Mouse (Mus musculus) embryo, embryonic 10.5 days (tissue): ENCODE measurements around the gene Tmem210.

ENCODE experiments used
- DNase-seq: peaks from one replicate; pipeline ENCODE4 v3.0.0-alpha.2; 2015; ENCODE audit warnings: low spot score

Gene Tmem210

GRCm38 (mm10) chr2:25297093-25297492 lies 9.1 kb downstream of the Tmem210 start:
- DNase-seq = no peak

DNA sequence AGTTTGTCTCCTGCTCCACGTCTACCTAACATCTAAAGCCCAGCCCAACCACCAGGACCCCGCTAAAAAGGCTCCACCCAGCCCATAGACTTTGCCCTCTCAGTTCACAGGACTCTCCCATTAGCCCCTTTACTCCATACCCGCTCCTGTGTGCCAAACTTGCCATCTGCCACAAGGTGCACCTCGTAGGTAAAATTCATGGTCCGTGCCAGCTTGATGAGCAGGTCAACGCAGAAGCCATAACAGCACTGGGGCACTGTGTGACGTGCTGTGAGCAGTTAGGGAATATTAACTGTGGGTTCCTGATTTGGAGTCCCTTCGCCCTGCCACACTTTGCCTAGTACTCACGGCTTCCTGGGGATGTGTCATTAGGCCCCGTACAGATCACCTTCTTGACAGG lies 10.1 kb downstream of the Tmem210 start:
- no peak for DNase-seq

- no peak for DNase-seq
These were observed 15.5 kb downstream of the Tmem210 start for GRCm38 (mm10) chr2:25303452-25303851.

DNA sequence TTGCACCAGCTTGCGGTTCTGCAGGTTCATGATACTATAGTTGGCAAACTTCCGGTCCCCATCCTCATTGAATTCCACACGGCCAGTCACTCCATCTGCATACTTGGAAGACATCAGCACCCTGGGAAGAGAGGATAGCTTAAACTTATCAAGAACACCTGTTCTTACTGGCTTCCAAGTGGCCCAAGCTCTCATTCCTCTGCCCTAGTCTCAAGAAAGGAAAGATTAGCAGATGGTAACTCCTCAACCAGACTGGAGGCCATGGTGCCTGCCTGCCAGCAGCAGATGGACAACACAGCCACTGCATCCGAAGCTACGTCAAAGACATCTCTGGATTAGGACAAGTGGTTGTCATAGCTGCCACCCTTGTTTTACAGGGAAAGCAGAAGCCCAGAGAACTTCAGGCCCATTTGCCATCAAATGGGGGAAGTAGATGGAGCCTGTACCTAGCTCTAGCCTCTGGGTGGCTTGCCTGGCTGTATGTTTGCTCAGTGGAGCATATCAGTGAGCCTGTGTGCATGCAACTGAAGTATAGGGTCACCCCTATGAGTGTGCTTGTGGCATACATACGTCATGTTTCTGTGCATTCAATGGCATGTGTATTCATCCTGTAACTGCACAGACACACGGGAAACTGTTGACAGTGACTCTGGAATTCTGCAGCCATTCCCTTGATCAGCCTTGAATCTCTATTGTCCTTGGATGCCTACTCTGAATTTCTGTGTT lies 16.1 kb downstream of the Tmem210 start:
- no peak for DNase-seq

DNA sequence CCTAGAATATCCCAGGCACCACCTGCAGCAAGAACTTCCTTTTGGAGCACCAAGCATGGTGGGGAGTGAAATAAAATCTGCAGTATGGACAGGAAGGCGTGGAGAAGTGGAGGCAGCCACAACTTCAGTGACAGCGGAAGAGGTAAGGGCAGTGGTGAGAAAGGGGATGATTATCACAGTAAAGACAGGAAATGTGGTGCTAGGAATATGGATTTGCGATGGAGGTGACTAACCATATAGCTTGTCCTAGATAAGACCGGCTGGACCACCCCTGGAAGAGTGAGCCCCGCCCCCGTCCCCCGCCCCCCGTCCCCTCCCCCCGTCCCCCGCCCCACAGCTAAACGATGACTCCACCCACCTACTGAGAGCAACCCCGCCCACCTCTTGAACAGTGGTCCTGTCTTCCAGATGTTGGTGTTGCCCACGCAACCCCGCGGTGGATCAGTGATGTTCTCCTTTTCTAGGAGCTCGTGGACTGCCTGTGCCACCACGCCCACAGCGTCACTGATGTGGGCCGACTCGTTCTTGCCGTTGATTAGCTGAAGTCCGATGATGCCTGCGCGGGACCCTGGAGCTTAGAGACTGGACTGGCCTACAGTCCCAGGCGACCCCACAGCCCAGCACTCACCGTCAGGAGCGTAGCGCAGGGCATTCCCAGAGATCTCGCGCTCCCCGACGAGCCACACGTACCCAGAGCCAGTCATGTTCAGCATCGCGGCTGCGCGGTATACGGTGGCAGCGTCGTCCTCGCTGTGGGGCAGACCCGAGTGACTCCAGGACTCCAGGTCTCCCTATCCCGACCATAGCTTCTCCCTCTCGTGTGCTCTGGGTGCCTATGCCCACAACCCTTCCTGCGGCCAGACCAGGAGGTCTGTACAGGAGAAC lies 17.0 kb downstream of the Tmem210 start:
- DNase-seq = peak; percentile 75

- no peak for DNase-seq
These were observed 17.8 kb downstream of the Tmem210 start for GRCm38 (mm10) chr2:25305587-25306359.

GRCm38 (mm10) chr2:25310180-25310579 lies 22.2 kb downstream of the Tmem210 start:
- no peak for DNase-seq

- DNase-seq = no peak
These were observed 23.0 kb downstream of the Tmem210 start for GRCm38 (mm10) chr2:25310969-25311368.

GRCm38 (mm10) chr2:25311491-25311891 lies 23.5 kb downstream of the Tmem210 start:
- DNase-seq = no peak

- no peak for DNase-seq
These were observed 30.4 kb downstream of the Tmem210 start for GRCm38 (mm10) chr2:25318119-25318966.

DNA sequence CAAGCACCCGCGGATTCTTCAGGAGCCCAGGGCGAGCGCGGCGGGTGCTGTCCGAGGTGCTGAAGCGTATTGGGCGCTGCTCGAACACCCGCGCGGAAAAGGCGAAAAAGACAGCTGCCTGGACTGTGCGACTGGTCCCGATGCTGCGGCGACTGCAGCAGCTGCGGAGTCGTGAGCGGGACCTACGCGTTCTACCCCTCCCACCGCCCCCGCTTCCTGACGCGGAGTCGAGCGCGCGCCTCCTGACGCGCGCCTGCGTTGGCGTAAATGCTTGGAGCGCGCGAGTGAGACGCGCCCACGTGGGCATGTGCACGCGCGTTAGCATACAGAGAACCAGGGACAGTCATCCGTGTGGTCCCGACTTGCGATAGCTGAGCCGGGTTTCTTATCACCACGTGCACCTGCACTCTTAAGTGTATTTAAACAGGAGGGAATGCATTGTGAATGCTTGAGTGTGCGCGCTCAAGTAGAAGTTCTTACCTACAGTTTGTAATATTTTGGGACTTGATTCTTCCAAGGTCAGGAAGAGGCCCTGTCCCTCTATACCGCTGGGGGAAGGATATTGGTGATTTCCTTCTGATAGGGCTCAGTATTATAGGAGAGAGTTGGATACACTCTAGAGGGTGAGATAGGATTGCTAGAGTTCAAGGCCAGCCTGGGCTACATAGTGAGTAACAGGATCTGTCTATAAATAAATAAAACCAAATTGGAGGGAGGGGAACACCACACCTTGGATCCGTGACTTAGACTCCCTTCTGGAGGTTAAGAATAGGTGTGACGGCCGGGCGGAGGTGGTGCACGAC lies 31.2 kb downstream of the Tmem210 start, which contains the start of gene Grin1:
Grin1 (minus strand) TSS at position 217 of the 803 bp plus-strand sequence.
- peak; percentile 81 for DNase-seq

DNA sequence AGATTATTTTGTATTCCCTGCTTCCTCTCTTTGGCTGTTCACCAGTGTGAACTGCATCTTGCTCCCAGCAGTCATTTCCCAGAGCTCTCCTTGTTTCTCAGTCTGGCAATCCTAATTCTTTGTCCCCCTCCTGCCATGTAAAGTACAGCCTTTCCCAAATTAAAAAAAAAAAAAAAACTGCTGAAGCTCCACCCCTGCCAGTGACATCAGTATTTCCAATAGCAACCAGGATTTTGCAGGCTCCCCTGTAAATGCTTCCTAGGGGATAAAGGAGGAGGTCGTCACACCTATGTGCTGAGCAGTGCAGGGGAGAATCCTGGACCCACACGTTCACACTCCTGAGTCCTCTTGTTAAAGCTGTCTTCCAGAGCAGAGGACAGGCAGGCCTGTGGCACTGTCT lies 32.1 kb downstream of the Tmem210 start:
- no peak for DNase-seq

- no peak for DNase-seq
These were observed 38.1 kb downstream of the Tmem210 start for GRCm38 (mm10) chr2:25326036-25326435.

DNA sequence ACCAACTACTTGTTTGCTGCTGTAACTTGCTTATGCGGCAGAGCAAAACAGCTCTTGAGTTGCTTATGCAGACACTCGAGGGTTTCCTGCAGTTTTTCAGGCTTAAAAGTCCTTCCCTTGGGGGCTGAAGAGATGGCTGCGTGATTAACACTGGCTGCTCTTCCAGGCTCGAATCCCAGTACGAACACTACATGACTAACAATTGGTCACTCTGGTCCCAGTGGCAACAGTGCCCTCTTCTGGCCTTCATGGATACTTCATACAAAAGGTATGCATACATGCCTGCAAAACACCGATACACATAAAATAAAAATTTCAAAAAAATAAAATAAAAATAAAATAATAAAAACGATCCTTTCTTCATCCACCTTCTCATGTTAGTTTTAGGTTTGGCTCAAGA lies 40.5 kb downstream of the Tmem210 start:
- peak; percentile 68 for DNase-seq

DNA sequence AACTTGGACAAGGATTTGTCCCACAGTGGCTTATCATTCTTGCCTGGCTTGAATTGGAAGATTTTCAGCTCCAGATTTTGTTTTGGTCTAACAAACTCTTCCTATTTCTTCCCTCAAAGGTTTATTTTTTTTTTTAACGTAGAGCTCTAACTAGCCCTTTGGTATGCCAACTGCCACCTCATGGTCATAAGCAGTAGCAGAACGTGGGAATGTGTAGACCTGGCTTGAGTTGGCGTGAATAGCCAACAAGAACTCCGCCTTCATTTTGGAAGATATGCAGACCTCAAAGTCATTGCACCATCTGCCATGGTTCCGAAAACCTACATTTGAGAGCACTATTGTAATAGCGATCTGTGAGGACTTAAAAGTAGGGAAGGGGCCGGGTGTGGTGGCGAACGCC lies 43.5 kb downstream of the Tmem210 start:
- peak; percentile 5 for DNase-seq

DNA sequence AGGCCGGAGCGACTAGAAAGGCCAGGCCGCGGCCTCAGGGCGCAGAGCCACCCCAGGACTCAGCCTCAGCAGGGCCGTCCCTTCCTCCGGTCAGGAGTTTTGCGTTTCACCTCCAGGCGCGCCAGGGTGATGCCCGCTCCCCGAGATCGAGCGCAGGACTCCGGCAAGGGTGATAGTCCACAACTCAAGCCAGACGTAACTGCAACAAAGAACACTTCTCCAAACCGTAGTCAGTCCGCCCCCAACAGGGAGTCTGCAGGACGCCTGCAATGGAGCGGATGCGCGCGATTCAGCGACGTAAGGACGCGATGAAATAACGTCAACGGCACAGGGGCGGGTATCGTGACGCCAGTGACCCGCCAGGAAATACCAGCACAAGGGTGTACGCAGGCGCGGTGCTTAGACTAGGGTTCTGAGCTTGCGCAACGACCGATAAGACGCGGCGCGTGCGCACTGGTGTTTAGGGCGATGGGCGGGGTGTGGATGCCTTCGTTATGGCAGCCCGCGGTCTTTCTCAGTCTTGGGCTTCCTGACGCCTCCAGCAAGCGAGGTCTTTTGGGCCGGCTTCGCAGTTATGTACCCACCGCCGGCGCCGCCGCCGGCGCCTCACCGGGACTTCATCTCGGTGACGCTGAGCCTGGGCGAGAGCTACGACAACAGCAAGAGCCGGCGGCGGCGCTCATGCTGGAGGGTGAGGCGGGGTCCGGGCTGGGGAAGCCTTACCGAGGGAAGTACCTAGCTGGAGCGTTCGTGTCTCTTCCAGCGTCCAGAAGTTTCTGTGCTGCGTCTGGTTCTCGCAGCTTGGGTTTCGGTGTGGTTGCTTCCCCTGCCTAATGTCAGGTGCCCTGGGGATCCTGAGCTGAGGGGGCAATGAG lies 44.6 kb downstream of the Tmem210 start, which contains the start of gene Man1b1:
Man1b1 (plus strand) TSS at position 53 of the 875 bp plus-strand sequence.
- peak; percentile 100 for DNase-seq

GRCm38 (mm10) chr2:25333569-25333968 lies 45.6 kb downstream of the Tmem210 start:
- DNase-seq = no peak

DNA sequence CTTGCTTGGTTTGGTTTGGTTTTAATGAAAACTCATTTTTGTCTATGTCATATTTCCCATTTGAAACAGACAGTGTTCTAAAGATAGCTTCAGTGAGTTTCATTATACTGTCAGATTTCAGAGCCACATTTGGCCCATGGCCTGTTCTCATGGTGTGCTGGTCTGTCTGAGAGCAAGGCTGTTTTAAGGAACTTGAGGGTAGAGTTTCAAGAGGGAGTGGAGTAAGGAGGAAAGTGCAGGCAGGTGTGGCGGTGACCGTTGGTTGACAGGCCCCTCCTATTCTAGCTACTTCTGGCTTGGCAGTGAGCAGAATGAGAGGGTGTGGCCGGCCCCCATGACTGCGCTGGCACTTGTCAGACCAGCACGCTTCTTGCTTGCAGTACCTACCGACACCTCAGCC lies 50.4 kb downstream of the Tmem210 start:
- DNase-seq = no peak
